Mouse (Mus musculus) R1 (cell line): ENCODE results near the gene Ddx39b.

Source experiments
- DNase-seq: peaks from one replicate; pipeline ENCODE4 v3.0.0-alpha.2; 2018; ENCODE audit warnings: low read depth, low spot score

Ddx39b gene

DNA sequence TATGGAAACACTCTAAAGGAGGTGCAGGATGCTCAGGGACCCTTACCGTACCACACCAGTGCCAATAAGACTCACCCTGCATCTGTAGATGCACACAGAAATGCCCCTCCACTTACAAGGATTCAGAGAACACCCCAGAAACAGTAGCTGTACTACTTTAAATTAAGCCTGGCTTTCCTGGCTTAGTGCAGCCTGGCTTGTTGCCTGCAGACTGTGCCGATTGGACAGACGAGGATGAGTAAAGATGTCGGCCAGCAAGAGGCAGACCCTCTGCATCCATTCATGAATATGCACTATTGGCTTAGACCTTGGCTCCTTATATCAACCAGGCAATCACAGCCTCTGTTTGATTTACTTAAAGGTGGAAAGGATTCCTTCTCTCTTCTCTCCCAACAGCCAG lies 18.1 kb downstream of the Ddx39b start:
- DNase-seq: no peak

GRCm38 (mm10) chr17:35261651-35262050 lies 20.1 kb downstream of the Ddx39b start:
- no peak for DNase-seq

DNA sequence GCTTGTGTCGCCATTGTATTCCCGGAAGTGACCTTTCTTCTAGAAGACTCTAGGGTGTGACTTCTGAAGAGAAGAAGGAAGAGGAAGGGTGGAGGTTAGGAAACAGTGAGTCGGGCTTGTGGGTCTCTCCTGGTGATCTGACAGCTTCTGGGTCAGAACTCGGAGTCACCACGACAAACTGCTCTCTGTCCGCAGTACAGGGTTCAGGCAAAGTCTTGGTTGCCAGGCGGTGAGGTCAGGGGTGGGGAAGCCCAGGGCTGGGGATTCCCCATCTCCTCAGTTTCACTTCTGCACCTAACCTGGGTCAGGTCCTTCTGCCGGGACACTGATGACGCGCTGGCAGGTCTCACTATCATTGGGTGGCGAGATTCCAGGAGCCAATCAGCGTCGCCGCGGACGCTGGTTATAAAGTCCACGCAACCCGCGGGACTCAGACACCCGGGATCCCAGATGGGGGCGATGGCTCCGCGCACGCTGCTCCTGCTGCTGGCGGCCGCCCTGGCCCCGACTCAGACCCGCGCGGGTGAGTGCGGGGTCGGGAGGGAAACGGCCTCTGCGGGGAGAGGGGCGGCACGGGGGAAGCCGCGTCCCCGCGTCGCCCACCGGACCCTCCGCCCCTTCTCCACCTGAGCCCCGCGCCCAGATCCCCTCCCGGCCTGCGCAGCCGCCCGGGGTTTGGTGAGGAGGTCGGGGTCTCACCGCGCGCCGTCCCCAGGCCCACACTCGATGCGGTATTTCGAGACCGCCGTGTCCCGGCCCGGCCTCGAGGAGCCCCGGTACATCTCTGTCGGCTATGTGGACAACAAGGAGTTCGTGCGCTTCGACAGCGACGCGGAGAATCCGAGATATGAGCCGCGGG lies 21.3 kb downstream of the Ddx39b start, which contains the start of gene H2-D1:
Gene H2-D1, plus strand, starts transcription at position 67 of the 859 bp plus-strand sequence.
- peak; percentile 91 for DNase-seq

- no peak for DNase-seq
These were observed 22.0 kb downstream of the Ddx39b start for GRCm38 (mm10) chr17:35263523-35263883.

- DNase-seq: no peak
These were observed 26.0 kb downstream of the Ddx39b start for GRCm38 (mm10) chr17:35267399-35268086.

GRCm38 (mm10) chr17:35269653-35270347 lies 28.3 kb downstream of the Ddx39b start:
- DNase-seq: peak; percentile 83

DNA sequence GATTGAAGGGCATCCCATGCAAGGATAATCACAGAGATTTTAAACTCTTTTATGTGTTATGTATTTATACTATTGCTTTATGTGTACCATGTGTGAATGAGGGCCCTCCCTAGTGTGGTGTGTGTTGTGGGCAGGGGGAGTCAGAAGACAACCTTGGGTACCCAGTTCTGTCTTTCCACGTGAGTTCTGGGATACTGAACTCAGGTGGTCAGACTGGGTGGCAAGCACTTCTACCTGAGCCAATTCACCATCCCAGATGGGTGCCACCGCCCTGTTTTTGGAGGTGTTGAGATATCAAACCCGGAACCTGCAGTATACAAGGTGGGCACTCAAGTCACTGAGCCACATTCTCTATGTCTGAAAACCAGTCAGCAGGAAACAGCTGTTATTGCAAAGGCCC lies 30.7 kb downstream of the Ddx39b start:
- no peak for DNase-seq

GRCm38 (mm10) chr17:35274770-35275169 lies 33.2 kb downstream of the Ddx39b start:
- DNase-seq: peak; percentile 78

- DNase-seq: peak; percentile 86
These were observed 34.8 kb downstream of the Ddx39b start for GRCm38 (mm10) chr17:35276304-35276864.

DNA sequence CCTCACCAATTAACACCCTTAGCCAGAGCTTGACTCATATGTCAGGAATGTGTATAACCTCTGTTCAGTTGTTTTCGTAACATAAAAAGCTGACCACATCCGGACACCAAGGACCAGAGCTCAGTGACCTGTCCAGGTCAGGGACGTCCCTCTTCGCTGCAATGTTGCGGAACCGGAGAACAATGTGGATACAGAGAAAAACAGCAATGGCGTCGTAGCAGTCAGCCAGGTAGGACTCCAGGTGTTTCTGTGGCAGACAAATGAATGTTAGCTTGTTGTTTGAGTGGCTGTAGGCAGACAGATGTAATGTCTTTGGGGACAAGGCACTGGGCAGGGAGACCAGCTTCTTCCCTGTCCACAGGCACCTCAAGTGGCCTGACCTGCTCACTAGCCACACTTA lies 36.5 kb downstream of the Ddx39b start:
- no peak for DNase-seq

DNA sequence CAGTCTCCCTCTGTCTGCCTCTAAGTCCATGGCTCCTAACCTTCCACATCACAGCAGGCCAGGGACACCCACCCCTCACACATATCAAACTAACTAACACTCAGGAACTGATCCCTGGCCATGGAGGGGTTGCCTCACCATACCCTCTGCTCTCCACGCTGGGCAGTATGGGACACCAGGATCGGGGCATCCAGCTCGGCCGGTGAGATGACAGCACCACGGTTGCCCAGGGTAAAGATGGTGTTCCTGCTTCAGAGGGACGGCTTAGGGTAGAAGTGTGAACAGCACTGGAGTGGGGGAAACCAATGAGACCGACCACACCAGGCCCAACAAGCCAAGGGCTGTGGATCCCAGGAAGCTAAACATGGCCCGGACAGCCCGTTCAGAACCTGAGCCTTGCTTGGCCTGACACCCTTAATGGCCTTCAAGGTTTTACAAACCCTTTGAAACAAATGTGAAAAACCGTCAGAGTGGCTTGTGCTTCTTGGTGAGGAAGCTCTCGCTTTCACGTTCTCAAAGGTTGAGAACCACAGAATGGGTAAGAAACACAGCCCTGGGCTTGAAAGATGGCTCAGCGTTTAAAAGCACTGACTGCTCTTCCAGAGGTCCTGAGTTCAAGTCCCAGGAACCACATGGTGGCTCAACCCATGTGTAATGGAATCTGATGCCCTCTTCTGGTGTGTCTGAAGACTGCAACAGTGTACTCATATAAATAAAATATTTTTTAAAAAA lies 37.6 kb downstream of the Ddx39b start:
- DNase-seq: no peak

DNA sequence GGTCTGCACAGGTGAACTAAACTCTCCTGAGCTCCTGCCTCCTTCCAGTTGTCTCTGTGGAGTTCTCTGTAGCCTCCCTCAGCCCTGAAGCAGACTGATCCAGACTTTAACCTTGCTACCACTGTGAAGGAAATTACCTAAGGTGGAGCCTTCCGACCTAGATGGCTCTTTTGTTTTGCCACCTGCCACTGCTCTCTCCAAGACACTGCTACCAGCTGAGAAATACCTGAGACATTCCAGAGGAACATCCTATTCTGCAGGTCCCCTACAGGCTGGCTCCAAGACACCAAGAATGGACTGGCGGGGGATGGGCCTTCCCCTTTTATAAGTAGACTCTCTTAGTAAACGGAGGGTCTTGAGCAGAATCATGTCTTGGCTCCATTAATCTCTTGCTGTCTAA lies 38.7 kb downstream of the Ddx39b start:
- peak; percentile 83 for DNase-seq

DNA sequence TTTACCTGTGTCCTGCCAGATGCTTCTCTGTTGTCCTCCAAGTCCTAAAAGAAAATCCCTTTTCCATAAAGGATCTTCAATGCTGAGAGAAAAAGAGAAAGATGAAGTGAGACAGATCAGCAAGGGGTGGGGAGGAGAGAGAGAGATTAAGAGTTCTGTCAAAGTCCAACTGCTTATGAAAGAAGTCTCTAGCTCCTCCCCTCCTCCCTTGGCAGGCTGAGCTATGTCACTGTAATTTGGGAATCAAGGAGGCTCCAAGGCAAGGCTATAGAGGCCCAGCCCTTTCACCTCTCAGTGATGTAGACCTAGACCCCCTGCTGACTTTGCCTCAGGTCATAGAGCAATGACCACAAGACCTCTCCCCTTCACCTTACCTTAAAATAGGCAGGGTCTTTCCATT lies 43.9 kb downstream of the Ddx39b start:
- no peak for DNase-seq

DNA sequence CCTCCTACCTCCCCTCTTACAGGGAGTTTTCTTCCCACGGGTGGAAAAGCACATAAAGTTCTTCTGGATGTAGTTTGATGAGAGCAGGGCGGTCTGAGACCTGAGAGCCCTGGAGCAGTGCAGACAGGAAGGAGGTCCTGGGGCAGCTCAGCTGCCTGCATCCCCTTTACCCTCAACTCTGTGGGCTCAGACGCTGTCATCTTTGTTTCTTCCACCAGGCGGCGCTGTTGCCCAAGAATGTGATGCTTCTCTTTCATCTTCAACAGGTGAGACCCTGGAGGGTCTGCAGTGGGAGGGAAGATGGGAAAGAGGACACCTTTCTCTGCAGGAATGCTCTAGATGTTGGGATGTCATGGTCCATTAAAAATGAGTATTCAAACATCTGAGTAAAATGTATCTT lies 54.2 kb downstream of the Ddx39b start:
- DNase-seq: peak; percentile 64

DNA sequence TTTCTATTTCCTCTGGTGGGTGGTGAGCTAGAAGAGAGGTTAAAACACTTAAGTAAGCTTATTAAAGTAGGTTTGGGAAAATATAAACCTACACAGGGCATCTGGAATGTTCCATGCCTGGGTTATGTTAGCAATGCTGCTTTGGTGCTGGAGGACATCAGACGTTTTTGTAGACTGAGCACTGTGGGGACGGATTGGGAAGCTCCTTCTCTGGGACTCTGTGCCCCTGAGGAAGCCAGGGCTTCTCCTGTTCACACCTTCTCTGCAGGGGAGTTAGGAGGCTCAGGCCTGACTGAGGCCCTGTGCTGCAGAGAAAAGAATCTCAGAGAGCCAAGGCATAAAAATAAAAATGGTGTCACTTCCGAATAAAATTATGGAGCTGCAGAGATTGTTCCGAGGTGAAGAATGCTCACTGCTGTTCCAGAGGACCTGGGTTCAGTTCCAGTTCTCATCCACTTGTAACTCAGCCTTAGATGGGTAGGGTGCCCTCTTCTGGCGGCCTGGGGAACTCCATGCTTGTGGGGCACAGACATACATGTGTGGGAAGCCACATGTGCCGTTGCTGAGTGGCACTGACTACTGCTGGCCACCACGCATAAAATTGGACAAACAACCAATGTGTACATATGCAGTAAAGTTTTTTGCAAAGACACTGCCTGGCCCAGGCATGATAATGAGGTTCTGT lies 58.9 kb downstream of the Ddx39b start:
- DNase-seq: peak; percentile 75

DNA sequence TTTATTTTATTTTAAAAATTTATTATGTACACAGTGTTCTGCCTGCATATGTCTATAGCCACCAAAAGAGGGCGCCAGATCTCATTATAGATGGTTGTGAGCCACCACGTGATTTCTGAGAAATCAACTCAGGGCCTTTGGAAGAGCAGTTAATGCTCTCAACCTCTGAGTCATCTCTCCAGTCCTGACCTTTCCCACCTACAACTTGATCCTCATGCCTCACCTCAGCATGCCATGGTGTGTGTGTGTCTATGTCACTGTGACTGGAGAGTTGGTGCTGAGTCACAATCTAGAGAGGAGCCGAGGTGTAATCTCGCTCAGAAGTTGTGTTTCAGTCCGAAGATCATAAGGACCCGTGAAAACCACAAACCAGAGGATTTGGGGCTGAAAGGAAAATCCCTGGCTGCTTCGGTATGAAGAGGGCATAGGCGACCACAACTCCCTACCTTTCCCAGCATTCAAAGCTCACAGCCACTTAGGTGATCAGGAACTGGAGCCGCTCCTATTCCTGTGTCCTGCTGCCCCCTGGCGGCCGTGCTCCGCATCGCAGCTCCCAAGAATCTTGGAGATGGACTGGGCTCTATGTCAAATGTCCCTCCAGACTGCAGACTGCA lies 60.2 kb downstream of the Ddx39b start:
- peak; percentile 87 for DNase-seq

- no peak for DNase-seq
These were observed 61.7 kb downstream of the Ddx39b start for GRCm38 (mm10) chr17:35303271-35303670.
